Mouse (Mus musculus) heart, embryonic 13.5 days (tissue): ENCODE results near the gene Gm20431. TPM values are rescaled to one million over a fixed set of nuclear protein-coding genes. Genes with fewer than 3 reads are reported as not detected.

ENCODE experiments used
- ATAC-seq: fragments of 200-750 bp; cut with Nextera tagmentation; 2 replicates; pipeline ENCODE4 v1.8.0; 2017; ENCODE audit warnings: moderate TSS enrichment; ENCODE audit not compliant: insufficient number of reproducible peaks, low FRiP score, low TSS enrichment; ENCODE audit errors: extremely low read depth
- H3K27ac ChIP-seq: fragments of 300-500 bp; sonication (generic); replicated peaks from 2 replicates; pipeline ENCODE4 v1.5.1; 2015; ENCODE audit warnings: moderate library complexity, mild to moderate bottlenecking, inconsistent platforms
- H3K27me3 ChIP-seq: fragments of 300-500 bp; sonication (generic); replicated peaks from 2 replicates; pipeline ENCODE4 v1.6.1; 2015; ENCODE audit warnings: mild to moderate bottlenecking, inconsistent platforms
- H3K36me3 ChIP-seq: fragments of 300-500 bp; sonication (generic); 2 replicates; pipeline ENCODE4 v1.6.1; 2015; ENCODE audit warnings: mild to moderate bottlenecking, inconsistent platforms
- H3K4me1 ChIP-seq: fragments of 300-500 bp; sonication (generic); 2 replicates; pipeline ENCODE4 v1.6.1; 2015; ENCODE audit warnings: inconsistent platforms
- H3K4me2 ChIP-seq: fragments of 300-500 bp; sonication (generic); 2 replicates; pipeline ENCODE4 v1.6.1; 2015; ENCODE audit warnings: inconsistent platforms, mild to moderate bottlenecking, moderate library complexity
- H3K4me3 ChIP-seq: fragments of 300-500 bp; sonication (generic); 2 replicates; pipeline ENCODE4 v1.5.1; 2015; ENCODE audit warnings: moderate library complexity, mild to moderate bottlenecking, inconsistent platforms
- H3K9ac ChIP-seq: fragments of 300-500 bp; sonication (generic); 2 replicates; pipeline ENCODE4 v1.6.1; 2015; ENCODE audit warnings: inconsistent platforms, mild to moderate bottlenecking, moderate library complexity
- H3K9me3 ChIP-seq: fragments of 300-500 bp; sonication (generic); 2 replicates; pipeline ENCODE4 v1.6.1; 2016; ENCODE audit warnings: inconsistent platforms
- WGBS: fragments of 180-500 bp; shearing (Covaris S2); methylation state at CpG from one replicate; pipeline ENCODE4 v1.1.7; 2015; ENCODE audit warnings: mixed read lengths; 5-methylcytosine and 5-hydroxymethylcytosine counted together
- polyA plus RNA-seq: library from polyadenylated mRNA; unstranded; fragments of >200 nt; fragmentation: Nextera tagmentation; extraction: Ambion mirVana; gene quantifications from 2 replicates; pipeline ENCODE4 v1.2.1, GENCODE M21; 2015

Gm20431 gene
- 1.9 and 4.5 TPM in 2 replicates for polyA plus RNA-seq

DNA sequence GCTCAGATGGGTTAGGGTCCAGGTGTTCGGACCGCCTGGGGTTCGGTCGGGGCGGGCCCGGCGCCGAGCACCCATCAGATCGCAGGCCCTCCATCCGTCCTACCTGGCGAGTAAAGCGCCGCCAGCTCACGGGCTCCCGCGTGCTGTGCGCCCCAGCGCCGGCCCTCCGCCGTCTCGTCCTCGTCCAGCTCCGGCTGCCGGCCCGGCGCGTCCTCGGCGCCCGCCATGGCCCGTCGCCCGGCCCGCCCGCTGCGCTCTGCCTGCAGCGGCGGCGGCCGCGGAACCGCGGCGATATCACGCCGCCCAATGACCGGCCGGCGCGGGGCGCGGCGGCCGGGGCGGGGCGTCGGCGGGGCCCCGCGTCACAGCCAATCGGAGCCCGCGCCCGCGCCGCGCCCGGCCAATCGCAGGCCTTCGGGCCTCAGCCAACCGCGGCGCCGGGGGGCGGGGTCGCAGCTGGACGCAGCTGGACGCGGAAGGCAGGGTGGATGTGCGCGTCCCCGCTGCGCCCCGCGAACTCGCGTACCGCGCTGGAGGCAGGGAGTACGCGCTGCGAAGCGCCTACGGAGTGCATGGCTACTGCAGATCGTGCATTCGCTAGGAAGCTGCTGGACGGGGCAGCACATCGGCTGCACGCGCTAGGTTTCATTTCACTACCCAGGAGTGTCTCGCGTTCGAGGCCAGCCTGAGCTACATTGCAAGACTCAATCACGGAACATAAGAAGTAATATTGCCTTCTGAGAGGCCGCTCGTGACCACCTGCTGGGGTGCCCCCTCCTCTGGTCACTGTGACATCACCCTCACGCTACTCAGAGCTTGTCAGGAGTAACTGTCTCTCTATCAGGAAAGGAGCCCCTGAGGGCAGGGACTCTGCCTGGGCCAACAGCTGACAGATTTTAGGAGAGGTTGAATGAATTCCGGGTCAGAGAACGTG lies at the start of gene Gm20431:
Gene Gm20431 (minus strand): TSS at position 227 of the 934 bp plus-strand sequence.
- Histone ChIP-seq H3K27ac (peak within 1 kb of the TSS; percentile 58), H3K9ac (peak within 1 kb of the TSS; percentile 96), H3K27me3 (0 out of 2 replicates have a peak, but pooled peaks cover 9% of the 10 kb centered on the region), H3K4me3 (peak within 1 kb of the TSS; percentile 90), H3K4me1 (peaks cover 52% of the 10 kb centered on the region), H3K36me3 (peaks cover 12% of the 10 kb centered on the region; the same call in 1 of the 2 replicates), H3K4me2 (peak within 1 kb of the TSS; percentile 99), H3K9me3 (no peaks in the 10 kb centered on the region)
- under 1% methylated on average over 104 of the region's 110 CpGs for WGBS
- ATAC-seq: peak; percentile 91

DNA sequence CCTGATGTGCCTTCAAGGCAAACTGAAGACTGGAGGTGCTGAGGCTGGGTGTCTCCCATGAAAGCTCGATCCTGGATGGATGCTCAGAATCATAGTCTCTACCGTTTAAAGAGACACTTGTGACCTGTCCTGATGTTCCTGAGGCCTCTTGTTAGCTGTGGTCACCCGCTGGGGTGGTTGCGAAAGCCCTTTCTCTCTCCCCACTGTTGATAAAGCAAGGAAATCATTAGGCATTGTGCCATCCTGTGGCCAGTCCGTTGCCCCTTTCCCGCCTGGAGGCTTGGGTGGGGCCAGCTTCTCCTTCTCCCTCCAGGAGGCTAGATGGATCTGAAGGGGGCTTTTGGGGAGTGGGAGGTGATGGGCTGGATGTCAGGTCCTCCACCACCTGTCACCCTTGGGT lies 49.3 kb upstream of the Gm20431 start:
- no peak for ATAC-seq
- WGBS: 67% methylated on average over 6 of the region's 6 CpGs

GRCm38 (mm10) chr2:167709969-167710368 lies 48.7 kb upstream of the Gm20431 start:
- no peak overlapping the region for H3K27ac ChIP-seq
- H3K4me1 ChIP-seq: peaks cover 21% of the 10 kb centered on the region
- 0 out of 2 replicates have a peak, but pooled peaks cover 12% of the 10 kb centered on the region for H3K27me3 ChIP-seq
- 53% methylated on average over 6 of the region's 6 CpGs for WGBS
- no peak overlapping the region for H3K4me3 ChIP-seq
- no peaks in the 10 kb centered on the region for H3K36me3 ChIP-seq
- H3K9ac ChIP-seq: no peak overlapping the region
- no peak for ATAC-seq
- no peaks in the 10 kb centered on the region for H3K9me3 ChIP-seq
- no peak overlapping the region for H3K4me2 ChIP-seq

More for the DNA sequence above, 49.3 kb upstream of the Gm20431 start:
- Histone ChIP-seq H3K36me3 (no peaks in the 10 kb centered on the region), H3K4me1 (peaks cover 24% of the 10 kb centered on the region), H3K9me3 (no peaks in the 10 kb centered on the region), H3K9ac (no peak overlapping the region), H3K4me2 (no peak overlapping the region), H3K27me3 (0 out of 2 replicates have a peak, but pooled peaks cover 12% of the 10 kb centered on the region), H3K4me3 (no peak overlapping the region), H3K27ac (no peak overlapping the region)

DNA sequence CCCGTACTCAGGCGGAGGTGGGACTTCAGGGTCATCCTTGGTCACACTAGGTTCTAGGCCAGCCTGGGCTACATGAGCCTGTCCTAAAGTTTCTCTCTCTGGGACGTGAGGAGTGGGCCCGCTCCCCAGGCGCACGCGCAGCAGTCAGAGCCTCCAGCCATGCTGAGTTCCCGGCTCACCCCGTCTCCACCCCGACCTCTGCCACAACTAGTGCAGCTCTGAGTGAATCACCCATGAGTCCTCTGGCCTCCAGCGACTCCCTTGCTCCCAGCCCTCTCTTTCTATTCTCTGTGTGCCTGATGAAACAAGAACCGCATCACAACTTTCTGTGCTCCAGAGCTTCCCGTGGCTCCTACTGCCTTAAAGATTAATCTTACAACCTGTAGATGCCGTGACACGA lies 47.1 kb upstream of the Gm20431 start:
- H3K4me3 ChIP-seq: no peak overlapping the region
- ATAC-seq: no peak
- no peaks in the 10 kb centered on the region for H3K36me3 ChIP-seq
- peaks cover 14% of the 10 kb centered on the region for H3K4me1 ChIP-seq
- no peak overlapping the region for H3K9ac ChIP-seq
- H3K27me3 ChIP-seq: 0 out of 2 replicates have a peak, but pooled peaks cover 12% of the 10 kb centered on the region
- no peak overlapping the region for H3K4me2 ChIP-seq
- WGBS: 62% methylated on average over 15 of the region's 15 CpGs
- H3K9me3 ChIP-seq: no peaks in the 10 kb centered on the region
- H3K27ac ChIP-seq: no peak overlapping the region

DNA sequence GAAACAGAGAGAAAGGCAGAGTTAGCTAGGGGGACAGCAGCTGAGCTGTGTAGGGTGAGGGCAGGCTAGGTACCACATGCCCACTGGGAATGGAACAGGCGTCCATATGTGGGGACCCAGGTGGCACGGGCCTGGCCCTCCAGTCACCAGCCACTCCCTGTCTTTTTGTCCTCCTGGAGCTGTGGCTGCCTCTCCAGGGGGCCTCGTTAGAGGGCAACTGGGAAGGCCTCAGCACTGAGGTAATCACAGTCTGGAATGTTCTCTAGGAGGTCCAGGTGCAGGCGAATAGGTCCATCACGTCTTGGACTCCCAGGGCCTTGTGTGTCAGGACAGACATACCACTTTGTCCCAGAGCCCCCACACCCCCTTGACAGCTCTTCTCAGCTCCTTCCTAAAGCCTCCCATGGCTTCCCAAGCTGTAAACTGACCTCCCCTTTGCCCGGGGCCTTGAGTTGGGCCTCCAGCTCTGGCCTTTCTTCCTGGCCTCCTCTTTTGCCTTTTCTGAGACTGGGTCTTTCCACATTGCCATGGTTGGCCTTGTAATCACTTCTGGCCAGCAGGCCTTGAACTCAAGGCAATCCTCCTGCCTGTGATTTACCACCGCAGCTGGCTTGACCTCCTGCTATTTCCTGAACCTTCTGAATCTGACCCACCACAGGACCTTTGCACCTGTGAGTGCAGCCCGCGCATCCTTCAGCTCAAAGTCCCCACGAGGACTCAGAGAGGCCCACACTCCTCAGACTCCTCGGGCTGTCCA lies 45.1 kb upstream of the Gm20431 start:
- H3K27ac ChIP-seq: no peak overlapping the region
- WGBS: 64% methylated on average over 11 of the region's 11 CpGs
- H3K4me3 ChIP-seq: no peak overlapping the region
- peaks cover 10% of the 10 kb centered on the region for H3K4me1 ChIP-seq
- H3K4me2 ChIP-seq: no peak overlapping the region
- ATAC-seq: no peak
- H3K9ac ChIP-seq: peak overlapping the region; percentile 55; the same call in 1 of the 2 replicates
- H3K9me3 ChIP-seq: no peaks in the 10 kb centered on the region
- no peaks in the 10 kb centered on the region for H3K36me3 ChIP-seq
- H3K27me3 ChIP-seq: 0 out of 2 replicates have a peak, but pooled peaks cover 12% of the 10 kb centered on the region

DNA sequence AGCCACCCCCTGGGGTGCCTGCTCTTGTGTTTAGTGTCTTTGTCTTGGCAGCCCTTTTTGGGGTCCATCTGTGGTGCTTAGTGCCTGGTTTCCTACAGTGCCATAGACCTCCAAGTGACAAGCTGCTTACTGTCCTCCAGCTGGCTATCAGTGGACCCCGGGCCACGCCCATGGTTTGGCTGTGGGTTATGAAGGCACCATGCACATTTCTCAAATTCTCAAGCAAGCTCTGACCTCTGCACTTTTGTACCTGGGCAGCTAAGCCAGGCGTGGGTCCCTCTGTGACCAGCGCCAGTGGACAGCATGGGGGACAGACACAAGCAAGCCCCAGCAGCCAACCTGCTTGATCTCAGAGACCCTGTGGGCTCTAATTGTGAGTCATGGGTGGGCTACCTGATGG lies 43.1 kb upstream of the Gm20431 start:
- 0 out of 2 replicates have a peak, but pooled peaks cover 5% of the 10 kb centered on the region for H3K27me3 ChIP-seq
- no peaks in the 10 kb centered on the region for H3K36me3 ChIP-seq
- H3K9me3 ChIP-seq: no peaks in the 10 kb centered on the region
- H3K4me1 ChIP-seq: peaks cover 16% of the 10 kb centered on the region
- no peak overlapping the region for H3K4me3 ChIP-seq
- WGBS: 77% methylated on average over 4 of the region's 4 CpGs
- no peak for ATAC-seq
- no peak overlapping the region for H3K4me2 ChIP-seq
- H3K27ac ChIP-seq: no peak overlapping the region
- H3K9ac ChIP-seq: no peak overlapping the region

GRCm38 (mm10) chr2:167702126-167702525 lies 40.8 kb upstream of the Gm20431 start:
- Histone ChIP-seq H3K9ac (no peak overlapping the region), H3K27me3 (no peaks in the 10 kb centered on the region), H3K36me3 (no peaks in the 10 kb centered on the region), H3K27ac (no peak overlapping the region), H3K4me1 (peaks cover 31% of the 10 kb centered on the region), H3K4me3 (no peak overlapping the region), H3K9me3 (no peaks in the 10 kb centered on the region), H3K4me2 (no peak overlapping the region)
- 65% methylated on average over 6 of the region's 6 CpGs for WGBS
- no peak for ATAC-seq

GRCm38 (mm10) chr2:167701472-167701871 lies 40.2 kb upstream of the Gm20431 start:
- 75% methylated on average over 5 of the region's 5 CpGs for WGBS
- H3K9me3 ChIP-seq: no peaks in the 10 kb centered on the region
- no peak overlapping the region for H3K27ac ChIP-seq
- no peaks in the 10 kb centered on the region for H3K36me3 ChIP-seq
- no peaks in the 10 kb centered on the region for H3K27me3 ChIP-seq
- no peak overlapping the region for H3K4me2 ChIP-seq
- H3K4me3 ChIP-seq: no peak overlapping the region
- peaks cover 32% of the 10 kb centered on the region for H3K4me1 ChIP-seq
- no peak for ATAC-seq
- H3K9ac ChIP-seq: no peak overlapping the region

DNA sequence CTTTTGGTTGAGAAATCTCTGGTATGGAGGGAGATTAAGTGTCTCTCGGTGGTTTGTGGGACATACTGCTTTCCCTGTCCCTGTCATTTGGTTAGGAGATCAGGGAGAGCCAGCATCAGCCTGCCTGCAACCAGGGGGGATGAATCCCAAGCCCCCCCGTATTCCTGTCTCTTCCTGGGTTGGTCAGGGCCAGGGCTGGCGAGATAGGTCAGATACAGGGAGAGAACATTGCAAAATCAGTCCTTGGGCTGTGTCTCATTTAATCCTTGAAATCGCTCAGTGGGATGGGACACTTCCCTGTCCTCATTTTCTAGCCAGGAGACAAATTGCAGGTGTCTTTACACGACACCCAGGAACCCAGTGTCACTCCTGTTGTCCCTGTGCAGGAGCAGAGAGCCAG lies 38.7 kb upstream of the Gm20431 start:
- no peak for ATAC-seq
- Histone ChIP-seq H3K36me3 (peaks cover 5% of the 10 kb centered on the region; the same call in 1 of the 2 replicates), H3K27ac (no peak overlapping the region), H3K27me3 (no peaks in the 10 kb centered on the region), H3K4me3 (no peak overlapping the region), H3K9me3 (0 out of 2 replicates have a peak, but pooled peaks cover 2% of the 10 kb centered on the region), H3K9ac (peak overlapping the region; percentile 14; the same call in 1 of the 2 replicates), H3K4me1 (peaks cover 28% of the 10 kb centered on the region), H3K4me2 (no peak overlapping the region)
- 61% methylated on average over 5 of the region's 5 CpGs for WGBS

GRCm38 (mm10) chr2:167697902-167698301 lies 36.6 kb upstream of the Gm20431 start:
- WGBS: 14% methylated on average over 5 of the region's 5 CpGs
- no peak for ATAC-seq
- Histone ChIP-seq H3K27ac (peak overlapping the region; percentile 78), H3K9me3 (0 out of 2 replicates have a peak, but pooled peaks cover 2% of the 10 kb centered on the region), H3K36me3 (peaks cover 6% of the 10 kb centered on the region; the same call in 1 of the 2 replicates), H3K4me1 (peaks cover 28% of the 10 kb centered on the region), H3K4me3 (0 out of 2 replicates have a peak overlapping the region, but pooled peaks have one; percentile 11), H3K9ac (peak overlapping the region; percentile 60), H3K4me2 (peak overlapping the region; percentile 49), H3K27me3 (no peaks in the 10 kb centered on the region)

- H3K36me3 ChIP-seq: peaks cover 6% of the 10 kb centered on the region; the same call in 1 of the 2 replicates
- H3K4me1 ChIP-seq: peaks cover 38% of the 10 kb centered on the region
- ATAC-seq: no peak
- 0 out of 2 replicates have a peak, but pooled peaks cover 2% of the 10 kb centered on the region for H3K9me3 ChIP-seq
- peaks cover 3% of the 10 kb centered on the region; the same call in 1 of the 2 replicates for H3K27me3 ChIP-seq
- no peak overlapping the region for H3K4me3 ChIP-seq
- H3K27ac ChIP-seq: 0 out of 2 replicates have a peak overlapping the region, but pooled peaks have one; percentile 20
- 68% methylated on average over 7 of the region's 7 CpGs for WGBS
- H3K4me2 ChIP-seq: no peak overlapping the region
- no peak overlapping the region for H3K9ac ChIP-seq
Observed at GRCm38 (mm10) chr2:167696143-167696542, 34.8 kb upstream of the Gm20431 start.
